Mouse (Mus musculus) left cerebral cortex, adult 9 months (tissue): ENCODE results near the gene Palm2.

ENCODE experiments used
- DNase-seq, 2 experiments: peaks; one replicate each; pipeline ENCODE4 v3.0.0; 2022; ENCODE audit warnings: low spot score in 2 of 2

Gene Palm2

DNA sequence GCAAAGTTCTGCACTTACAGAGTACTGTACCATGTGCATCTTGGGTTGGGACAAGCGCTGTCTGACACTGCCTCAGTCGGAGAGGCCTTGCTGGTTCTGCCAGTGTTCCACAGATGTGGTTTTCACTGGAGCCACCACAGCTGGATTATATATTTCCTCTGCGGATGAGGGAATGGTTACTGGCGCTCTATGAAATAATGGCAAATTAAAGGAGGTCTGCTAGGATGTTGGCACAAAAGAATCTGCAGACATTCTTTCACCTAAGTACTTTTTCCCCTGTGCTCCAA is 135.0 kb downstream of the Palm2 start:
- no peak for DNase-seq

DNA sequence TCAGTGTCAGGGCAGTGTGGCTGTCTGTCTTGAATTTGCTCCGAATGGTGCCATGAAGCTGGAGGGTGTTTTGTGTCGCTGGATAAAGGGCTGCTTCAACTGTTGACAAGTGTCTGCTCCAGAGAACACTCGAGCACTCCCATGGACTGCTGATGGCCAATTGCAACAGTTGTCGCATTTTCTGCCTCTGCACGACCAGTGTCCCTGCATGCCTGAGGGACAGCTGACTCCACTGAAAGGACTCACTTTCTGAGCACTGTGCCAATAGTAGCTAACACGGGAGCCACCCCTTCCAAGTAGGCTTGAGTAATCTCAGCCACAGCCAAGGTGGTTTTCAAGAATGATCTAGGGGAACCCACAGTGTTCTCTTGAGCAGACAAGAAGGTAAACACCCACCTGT is 135.7 kb downstream of the Palm2 start:
- DNase-seq: no peak

DNA sequence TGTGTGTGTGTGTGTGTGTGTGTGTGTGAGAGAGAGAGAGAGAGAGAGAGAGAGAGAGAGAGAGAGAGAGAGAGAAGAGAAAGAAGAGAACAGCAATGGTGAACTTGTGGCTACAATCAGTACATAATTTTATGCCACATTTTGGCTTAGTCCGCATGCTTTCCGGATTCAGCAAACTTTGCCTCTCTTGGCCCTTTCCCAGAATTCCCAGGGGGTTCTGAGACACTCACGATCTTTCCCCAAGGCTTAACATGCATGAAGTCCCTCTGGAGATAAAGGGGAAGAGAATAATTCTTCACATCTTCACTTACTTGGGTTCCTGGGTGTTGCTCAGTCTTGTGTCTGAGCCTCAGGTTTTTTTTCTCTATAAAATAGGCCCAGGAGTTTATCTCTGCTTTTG is 136.2 kb downstream of the Palm2 start:
- no peak for DNase-seq

DNA sequence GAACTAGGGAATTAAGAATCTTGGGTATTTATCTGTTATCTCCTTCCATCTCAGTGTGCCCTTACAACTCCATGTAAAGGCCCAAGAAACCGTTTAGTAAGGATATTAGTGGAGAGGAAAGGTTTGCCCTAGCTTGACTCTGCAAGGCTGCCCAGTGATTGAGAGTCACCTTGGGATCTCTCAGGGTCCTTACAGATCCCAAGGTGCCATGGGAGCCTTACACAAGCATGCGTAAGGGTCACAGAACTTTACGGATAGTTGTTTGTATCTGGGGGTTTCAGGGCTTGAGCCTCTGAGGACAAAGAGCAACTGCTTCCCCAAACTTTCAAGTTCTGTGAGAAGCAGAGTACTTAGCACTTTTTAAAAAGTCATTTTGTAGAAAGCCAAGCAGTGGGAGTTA is 140.1 kb downstream of the Palm2 start:
- no peak for DNase-seq

DNA sequence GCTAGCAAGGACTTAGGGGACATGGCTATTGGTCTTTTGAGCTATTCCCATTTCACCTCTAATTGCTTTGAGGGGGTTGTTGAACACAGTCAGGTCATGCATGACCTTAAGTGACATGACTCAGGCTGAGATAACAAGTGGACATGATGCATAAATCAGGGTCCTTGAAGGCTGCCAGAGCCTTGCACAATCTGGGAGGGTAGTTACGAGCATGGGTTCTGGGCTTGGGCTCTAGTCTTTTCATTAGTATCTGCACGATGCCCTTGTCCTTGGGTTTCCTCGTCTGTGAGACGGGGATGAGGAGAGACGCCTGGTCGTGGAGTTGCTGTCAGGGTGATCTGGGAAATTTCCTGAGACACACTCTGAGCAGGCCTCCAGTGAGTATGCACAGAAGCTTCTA is 140.6 kb downstream of the Palm2 start:
- DNase-seq: no peak

DNA sequence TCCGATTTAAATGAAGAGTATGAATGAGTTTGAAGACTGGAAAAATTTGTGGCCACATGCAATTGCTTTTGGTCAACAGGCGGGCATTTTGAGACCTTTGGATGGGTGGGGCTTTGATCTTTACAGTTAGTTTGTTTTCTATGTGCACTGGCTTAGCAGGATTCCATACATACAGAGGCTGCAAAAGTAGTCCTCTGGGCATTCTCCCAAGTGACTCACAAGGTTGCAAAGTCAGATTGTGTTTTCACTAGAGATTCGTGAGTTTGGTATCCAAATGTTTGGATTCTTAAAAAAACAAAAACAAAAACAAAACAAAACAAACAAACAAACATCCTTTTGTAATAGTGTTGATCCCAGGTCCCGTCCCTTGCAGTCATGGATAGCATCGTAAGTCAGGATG is 141.6 kb downstream of the Palm2 start:
- no peak for DNase-seq

DNA sequence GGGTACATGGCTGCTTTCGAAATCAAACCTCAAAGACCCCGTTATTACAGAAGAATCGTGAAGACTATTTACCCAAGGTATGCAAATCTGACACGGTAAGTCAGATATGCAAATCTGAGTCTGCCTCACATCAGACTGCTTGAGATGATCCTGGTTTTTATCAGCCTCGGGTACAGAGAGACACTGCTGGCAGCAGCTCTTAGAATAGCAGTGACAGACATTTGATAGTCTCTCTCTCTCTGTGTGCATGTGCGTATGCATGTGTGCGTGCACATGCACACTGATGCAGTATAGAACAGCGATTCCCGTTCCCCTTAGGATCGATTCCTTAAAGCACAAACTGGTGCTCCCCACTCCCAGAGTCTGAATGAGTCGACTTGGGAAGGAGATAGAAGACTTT is 142.0 kb downstream of the Palm2 start:
- DNase-seq: no peak

DNA sequence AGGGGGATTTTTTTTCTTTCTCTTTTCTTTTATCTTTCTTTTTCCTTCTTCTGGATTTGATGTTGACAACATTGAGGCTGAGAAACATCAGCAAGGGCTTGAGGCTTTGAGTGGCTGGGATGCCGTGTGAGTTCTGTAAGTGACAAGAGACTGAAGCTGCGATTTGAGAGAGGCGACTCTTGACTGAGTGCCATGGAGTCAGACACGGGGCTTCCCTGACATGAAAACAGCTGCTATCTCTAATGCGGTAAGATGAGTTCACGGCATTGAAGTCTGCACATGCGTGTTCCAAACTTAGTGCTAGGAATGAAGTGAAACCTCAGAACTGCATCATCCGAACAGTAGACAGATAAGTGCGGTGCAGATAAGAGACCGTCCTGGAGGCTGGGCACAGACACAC is 145.6 kb downstream of the Palm2 start:
- DNase-seq: no peak

DNA sequence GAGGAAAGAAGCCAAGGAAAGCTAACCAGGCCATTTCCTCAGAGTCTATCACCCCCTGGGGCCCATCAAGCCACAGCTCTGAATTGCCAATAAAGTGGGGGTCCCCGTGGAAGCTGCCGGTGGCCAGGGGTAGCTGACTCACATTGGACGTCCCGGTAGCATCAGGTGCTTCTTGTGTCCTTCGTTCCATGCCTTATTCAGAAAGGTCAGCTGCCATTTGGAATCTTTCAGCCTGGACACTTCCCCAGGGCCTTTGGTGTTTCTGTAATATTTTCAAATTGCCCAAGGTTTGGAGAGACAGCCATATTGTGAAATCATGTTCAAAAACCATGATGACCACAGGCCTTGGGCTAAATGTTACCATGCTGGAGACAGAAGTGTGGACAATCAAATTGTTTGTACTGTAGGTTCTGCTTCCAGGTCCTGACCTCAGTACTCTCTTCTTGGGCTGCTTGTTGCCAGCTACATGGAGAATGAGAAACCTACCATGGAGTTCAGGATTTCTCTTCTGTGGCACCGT is 151.3 kb downstream of the Palm2 start:
- no peak for DNase-seq

DNA sequence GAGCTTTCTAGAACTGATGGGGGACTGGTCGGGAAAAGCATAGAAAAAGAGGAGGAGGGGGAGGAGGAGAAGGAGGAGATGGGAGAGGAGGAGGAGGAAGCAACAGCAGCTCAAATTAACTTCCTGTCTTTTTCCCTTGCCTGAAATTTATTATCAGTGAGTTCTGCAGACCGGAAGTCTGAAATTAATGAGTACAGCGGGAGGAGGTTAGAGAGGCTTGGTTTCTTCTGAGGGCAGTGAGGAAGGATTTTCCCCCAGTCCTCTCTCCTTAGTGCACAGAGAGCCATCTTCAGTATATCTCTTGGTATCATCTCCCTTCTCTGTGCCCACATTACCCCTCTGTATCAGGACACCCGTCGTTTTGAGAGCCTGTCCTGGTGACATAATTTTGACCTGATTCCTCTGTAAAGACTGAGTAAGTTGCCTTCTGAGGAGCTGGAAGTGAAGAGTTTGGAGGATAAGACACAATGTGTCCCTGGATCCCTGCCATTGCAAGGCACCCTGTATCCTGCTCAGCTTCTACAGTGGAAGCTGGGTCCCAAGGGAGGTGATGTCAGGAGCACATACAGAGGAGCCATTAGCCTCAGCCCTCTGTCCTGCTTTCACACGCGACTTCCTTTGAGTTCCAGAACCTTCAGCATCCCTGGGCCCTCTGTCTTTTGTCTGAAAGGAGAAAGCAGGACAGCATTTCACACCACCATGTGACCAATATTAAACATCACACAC is 153.0 kb downstream of the Palm2 start:
- no peak for DNase-seq

DNA sequence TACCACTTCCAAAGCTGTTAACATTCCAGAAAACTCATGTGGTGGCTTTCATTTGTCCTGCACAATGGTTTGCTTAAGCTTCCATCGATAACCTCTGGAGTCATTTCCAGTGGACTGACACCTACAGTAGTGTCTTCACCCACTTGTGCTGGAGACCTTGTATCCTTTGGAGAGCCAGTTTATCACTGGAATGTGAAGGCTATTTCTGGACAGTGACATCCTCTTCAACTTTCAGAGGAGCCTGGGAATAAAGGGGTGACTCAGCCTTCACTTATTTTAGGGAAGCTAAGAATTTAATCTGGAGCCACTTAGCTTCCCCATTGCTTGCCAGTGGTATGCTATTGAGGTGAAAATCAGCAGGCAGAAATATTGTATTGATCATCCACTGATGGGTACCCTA is 154.3 kb downstream of the Palm2 start:
- DNase-seq: no peak

DNA sequence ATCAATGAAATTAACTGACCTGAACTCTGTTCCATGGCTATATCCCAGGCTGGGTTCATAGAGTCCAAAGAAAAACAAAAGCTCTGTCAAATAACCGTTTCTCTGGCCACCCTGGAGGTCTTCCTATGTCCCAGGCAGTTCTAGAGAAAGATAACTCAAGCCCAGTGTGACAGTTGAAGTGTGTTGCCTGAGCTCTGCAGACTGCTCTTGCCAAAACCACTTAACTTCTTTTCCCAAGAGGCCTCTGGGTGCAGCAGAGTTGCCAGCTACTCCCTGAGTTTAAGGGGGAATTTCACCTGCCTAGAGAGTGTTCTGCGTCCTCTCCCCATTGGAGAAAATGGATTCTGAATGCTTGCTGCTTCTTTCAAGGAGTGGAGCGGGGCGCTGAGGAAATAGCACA is 158.7 kb downstream of the Palm2 start:
- DNase-seq: no peak

DNA sequence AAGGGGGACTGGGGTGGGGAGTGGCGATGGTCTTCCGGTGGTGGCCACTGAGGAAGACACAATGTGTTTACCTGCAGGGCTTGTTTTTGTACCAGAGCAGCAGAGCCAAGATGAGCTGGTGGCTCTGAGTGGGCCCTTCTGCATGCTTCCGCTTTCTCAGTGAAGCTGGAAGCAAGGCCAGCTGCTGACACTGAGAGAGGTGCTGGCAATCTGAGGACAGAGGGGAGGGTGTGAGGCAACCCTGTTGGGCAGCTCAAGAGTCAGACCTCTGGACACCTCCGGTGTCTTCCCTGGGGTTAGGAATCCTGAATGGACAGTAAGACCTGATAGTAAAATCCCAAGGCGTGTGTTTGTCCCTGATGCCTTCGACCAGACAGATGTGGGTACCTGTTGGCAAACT is 165.9 kb downstream of the Palm2 start:
- DNase-seq: no peak

DNA sequence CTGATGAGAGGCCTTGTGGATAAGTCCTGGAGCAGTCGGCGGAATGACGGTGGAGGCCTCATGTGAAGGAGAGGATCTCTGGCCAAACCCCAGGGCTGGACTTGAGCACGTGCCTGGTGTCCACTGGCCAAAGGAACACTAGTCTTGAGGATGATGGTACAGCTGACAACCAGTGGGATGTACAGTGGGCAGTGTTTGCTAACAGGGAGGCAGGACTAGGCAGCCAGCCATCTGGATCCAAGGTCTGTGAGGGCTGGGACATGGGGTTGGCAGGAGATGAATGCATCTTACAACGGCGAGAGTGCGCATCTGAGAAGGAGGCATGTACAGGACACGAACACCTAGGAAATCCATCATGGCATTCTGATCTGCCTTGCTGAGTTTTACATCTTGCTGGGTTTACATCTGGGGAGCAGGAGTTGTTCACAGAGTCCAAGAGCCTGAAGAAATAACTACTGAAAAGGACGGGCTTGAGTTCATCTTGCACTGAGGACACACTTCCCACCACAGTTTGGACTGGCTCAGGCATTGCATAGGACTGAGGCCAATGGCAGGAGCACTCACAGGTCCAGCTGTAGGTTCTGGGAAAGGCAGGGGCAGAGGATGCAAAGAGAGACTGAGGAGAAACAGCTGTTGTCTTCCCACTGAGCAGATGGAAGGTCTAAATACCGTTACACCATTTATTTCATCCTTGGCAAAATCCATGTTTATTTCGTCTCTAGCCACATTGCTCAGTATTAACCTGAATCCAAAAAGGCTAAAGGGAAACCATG is 166.8 kb downstream of the Palm2 start:
- no peak for DNase-seq

DNA sequence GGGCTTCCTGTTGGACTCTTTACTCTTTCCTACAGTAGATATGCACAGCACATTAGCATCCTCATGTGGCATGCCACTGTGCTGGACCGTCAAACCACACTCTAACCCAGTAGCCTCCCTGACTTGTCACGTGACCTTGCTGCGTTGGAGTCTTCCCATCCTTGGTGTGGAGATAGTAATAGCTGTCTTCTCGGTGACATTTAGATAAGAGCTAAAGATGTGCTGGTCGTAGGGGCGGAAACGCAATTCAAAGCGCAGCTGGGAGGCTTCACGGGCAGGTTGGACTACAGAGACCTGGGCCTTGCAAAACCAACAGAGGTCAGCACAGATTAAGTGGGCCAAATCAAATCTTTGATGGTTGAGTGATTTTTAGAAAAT is 167.4 kb downstream of the Palm2 start:
- no peak for DNase-seq

DNA sequence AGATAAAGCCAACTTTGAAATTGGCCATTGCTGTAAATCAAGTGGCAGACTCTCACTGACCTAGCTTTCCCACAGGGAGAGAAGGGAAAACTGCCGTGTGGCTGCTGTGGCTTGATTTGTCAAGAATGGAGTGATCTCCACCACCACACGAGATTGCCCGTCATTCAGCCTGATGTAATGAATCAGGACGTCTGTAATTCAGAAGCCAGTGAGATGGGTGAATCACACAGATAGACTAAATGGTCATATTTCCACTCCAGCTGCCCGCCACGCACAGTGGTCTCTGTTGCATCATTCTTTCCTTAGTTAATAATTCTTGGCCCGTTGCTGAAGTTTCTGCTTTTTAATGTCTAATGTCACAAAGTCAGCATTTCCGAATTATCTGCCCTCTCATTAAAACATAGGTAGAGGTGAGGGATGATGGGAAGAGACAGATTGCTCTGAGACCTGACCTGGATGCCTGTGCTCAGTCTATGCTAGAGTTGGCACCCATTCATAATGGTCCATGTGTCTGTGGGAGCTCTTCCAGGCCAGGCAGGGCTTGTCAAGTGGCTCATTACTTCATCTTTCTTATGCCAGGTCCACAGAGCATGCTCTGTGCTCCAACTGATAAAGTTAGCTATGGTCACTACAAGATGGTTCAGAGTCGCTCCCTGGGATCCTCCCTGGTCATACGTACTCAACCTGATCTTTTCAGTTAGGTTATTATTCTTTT is 168.0 kb downstream of the Palm2 start:
- DNase-seq: no peak

DNA sequence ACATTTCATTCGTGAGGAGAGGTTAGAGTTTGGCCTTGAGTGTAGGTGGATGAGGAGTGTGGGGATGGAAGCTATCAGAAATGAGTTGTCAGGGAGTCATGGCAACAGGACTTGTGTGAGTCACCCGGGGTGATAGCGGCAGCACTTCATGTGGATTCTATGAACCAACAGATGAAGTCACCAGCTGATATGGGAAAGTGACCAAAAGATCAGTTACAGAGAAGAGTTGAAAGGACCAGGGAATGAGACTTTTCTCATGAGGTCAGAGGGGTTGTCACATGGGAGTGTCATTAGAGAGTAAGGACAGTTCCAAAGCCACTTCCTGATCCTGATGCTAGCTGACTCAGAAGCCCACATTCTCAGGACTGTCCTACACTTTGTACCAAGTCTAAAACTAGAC is 172.2 kb downstream of the Palm2 start:
- no peak for DNase-seq

DNA sequence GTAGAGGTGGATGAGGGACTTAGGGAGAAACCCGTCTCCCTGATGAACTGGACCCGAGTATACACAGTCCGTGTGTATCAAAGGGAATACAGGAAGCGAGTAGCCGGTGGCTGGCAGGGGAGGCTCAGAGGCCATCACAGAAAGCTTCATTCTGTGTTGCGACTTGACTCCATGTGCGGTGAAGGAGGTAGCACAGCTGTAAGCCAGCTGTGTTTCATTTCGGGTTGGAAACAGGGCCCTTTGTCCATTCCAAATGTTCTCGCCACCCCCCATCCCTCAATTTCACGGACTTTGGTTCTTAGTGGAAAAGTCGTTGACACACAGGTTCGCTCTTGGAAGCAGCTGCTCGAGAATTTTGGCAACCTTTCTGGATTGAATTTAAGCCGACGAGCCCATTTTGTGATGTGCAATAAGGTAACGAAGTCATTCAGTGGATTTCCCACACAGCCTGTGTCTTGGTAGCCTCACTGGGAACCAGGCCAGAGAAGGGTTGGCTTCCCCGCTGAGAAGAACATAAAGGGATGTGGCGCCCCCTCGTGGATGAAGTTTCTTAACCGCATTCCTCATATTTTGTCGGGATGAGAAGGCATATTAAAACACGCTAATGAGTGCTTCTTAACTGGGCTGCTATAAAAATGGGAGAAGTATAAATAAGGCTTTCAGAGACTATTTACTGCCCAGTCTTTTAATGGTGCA is 173.3 kb downstream of the Palm2 start:
- DNase-seq: peak in 1 of 2 experiments; percentile 91

DNA sequence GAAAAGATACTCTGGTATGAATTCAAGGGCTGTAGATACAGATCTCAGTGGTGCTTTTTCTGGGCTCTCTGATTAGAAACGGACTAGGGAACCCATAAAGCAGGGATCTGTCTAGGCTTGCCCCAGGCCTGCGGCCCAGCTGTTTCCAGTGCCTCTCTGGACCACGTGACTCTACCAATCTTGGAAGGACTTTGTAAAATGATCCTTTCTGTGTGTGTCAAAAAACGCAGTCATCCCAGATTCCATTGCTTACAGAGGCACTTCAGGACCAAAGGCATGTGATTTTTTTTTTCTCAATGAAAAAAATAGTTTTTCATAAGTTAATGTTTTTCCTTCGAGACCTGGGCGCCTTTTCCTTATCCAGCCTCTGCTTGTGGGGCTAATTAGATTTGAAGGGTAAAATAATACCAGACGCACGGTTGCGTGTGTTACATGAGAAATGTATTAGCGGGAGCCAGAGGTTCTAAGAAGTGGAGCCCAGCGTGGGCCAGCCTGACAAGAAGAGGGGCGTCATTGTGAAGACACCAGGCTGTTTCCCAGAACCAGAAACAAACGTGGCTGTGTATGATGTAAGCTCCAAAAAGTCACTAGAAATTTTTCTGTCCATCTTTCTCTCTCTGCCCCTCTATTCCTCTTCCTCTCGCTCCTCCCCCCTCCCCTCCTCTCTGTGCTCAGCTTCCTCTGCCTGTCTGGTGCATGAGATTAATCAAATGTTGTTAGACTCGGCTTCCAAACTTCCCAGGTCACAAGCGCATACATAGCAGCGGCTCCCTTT is 177.4 kb downstream of the Palm2 start:
- no peak for DNase-seq

DNA sequence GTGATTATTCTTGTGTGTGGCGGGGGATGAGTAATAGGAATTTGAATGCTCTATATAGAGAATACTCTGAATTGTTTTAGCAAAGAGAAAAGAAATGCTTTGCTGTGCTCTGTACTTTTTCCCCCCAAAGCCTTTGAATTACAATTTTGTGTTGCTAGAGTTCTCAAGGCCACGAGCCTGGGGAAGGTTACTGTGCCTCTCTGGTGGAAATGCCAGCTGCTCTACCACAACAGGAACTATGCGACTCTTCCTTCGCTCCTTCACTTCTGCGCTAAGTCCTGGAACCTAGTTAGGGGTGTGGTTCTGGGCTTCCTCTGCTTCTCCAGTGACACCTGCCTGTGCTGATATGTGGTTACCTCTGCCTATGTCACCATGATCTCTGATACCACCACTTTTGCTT is 178.7 kb downstream of the Palm2 start:
- no peak for DNase-seq

DNA sequence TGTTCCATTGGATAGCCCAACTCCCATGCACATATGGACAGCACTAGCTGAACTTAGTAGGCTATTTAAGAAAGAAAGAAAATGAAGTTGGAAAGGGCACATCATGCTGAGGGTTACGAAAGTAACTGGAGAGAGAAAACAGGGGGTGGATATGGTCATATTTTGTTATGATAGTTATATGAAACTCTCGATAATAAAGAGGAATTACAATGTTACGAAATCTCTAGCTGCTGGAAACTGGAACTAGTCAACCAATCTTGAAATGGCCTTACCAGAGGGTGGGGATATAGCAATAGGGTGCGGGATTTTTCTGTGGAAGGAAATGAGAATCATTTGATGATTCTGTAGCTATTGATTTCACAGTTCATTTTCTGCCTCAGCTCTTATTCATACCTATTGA is 180.6 kb downstream of the Palm2 start:
- no peak for DNase-seq

DNA sequence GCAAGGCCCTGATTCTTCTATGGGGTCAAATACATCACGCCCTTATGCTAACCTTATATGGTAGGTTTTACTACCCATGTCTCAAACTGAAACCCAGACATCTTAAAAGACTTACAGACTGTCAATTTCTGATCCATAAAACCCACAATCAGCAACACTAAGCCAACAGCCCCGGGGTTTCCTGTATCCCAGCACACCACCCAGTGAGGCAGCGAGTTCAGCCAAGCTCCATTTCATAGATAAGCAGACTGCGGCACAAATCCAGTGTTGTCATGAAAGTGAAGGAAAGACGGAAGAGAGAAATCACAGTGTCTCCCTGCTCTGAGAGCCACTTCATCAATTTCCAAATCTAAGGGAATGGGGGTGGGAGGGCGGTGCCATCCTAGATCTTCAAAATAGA is 184.7 kb downstream of the Palm2 start:
- no peak for DNase-seq
